Mouse (Mus musculus) gastrocnemius, postnatal 25 days (tissue): ENCODE results near the gene Ica1. TPM values are rescaled to one million over a fixed set of nuclear protein-coding genes. Genes with fewer than 3 reads are reported as not detected.

Experiments used
- DNase-seq: peaks from one replicate; pipeline ENCODE4 v3.0.0; 2022
- total RNA-seq, 2 experiments: library from RNA; stranded (reverse); gene quantifications; 1 replicate in 1 of 2; 2 replicates in 1 of 2; pipeline ENCODE4 v1.2.3; 2021

The Ica1 gene
- total RNA-seq, 2 experiments from 2014 or later = 0.70 to 1.6 TPM

- no peak for DNase-seq
These were observed 35.8 kb downstream of the Ica1 start for GRCm38 (mm10) chr6:8742449-8742848.

GRCm38 (mm10) chr6:8741659-8742058 lies 36.6 kb downstream of the Ica1 start:
- DNase-seq = no peak

GRCm38 (mm10) chr6:8740092-8740491 lies 38.2 kb downstream of the Ica1 start:
- no peak for DNase-seq

- no peak for DNase-seq
These were observed 39.9 kb downstream of the Ica1 start for GRCm38 (mm10) chr6:8738396-8738795.

DNA sequence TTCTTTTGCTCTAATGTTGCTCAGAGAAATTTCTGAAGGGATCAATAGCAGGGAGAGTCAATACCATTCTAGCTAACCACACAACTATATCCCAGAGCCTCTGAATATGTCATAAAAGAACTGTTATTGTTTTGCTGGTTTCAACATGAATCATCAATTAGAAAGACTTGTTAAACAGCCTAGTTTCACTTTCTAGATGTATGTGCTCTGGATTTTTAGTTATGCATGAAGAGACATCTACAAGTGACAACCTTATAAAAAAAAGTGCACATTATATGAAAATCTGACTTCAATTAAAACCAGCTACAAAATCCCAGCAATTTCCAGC lies 41.8 kb downstream of the Ica1 start:
- no peak for DNase-seq

DNA sequence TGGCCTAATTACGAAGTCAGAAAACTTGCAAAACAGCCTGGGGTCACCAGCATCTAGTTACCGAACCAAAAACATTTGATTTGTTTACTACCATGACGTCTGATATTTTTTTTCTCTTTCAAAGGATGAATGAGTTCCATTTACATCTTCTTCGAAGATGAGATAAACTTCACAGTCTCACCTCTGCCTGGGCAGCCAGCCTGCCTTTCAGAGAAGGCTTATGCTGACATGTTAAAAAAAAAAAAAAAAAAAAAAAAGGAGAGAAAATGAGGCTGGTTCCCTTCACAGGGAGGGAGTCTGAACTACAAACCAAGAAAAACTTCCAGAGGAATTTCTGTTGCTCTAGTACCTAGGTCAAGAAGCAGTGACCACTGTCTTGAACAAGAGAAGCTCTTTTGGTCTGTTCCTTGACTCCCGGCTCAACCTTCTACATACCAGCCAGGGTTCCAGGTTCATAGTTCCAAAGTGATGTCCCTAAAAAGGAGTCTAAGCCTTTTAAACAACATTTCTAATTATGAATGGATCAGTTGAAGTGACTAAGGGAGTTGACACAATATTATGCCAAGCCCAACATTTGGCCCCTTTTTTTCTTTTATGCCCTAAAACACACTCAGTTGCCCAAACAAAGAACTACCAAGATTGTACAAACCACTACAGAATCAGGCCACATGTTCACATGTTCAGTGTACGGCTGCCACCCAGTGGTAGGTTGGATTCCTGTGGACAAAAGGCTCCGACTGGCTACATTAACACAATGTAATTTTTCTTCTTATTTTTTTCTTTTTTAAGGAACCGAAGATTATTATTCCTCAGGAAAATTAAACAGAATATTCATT lies 42.4 kb downstream of the Ica1 start:
- peak; percentile 14 for DNase-seq

GRCm38 (mm10) chr6:8735044-8735443 lies 43.2 kb downstream of the Ica1 start:
- no peak for DNase-seq

GRCm38 (mm10) chr6:8732492-8732891 lies 45.8 kb downstream of the Ica1 start:
- no peak for DNase-seq

GRCm38 (mm10) chr6:8731656-8732191 lies 46.6 kb downstream of the Ica1 start:
- DNase-seq = no peak

- no peak for DNase-seq
These were observed 47.9 kb downstream of the Ica1 start for GRCm38 (mm10) chr6:8730433-8730832.

DNA sequence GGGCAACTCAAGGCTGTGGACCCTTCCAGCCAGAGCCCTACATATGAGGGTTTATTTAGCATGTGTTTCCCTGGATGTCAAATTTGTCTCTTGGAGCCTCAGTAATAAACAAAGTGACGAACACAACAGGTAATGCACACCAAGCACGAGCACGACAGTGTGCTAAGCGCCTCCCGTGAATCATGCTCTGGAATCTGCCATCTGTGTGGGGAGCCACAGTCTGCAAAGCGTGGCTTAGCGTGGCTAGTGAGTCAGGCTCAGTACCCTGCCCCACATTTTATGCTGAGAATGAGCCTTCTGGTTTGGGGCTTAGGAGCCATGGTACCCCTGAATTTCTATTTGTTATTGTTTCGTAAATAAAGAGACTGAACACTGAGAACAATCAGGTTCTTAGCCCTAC lies 50.5 kb downstream of the Ica1 start:
- no peak for DNase-seq

- DNase-seq = no peak
These were observed 52.7 kb downstream of the Ica1 start for GRCm38 (mm10) chr6:8725610-8726009.

DNA sequence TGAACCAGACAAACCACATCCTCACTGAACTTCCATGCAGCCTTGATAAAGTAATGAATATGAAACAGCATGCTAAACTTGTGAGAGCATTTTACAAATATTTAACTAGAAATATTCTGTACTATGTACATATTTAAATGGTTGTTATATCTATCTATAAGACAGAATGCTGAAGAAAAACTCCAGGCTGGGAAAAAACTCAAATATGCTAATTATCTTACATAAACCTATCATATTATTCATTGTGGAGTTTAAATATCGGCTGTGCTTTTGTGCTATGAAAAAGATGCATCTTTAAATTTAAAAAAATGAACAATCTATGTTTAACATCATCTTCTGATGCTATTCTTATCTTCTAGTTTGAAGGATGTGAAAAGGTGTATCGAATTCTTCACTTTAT lies 58.6 kb downstream of the Ica1 start:
- DNase-seq = no peak

DNA sequence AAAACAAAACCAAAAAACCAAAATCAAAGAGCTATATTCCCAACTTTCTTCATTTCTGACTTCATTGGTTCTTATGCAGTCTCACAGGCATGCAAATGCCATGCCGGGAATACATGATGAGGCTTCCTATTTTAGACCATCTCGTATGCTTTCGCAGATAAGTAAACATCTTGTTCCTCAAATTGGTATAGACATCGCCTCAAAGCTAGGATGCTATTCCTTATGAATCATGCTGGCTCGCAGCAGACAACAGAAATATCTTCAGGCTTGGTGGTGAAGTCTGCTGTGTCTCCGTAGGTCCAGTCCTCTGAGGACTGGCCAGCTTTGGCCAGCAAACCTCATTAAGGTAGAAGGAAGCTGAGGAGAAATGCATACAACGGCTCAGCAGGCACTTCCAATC lies 60.3 kb downstream of the Ica1 start:
- DNase-seq = no peak

DNA sequence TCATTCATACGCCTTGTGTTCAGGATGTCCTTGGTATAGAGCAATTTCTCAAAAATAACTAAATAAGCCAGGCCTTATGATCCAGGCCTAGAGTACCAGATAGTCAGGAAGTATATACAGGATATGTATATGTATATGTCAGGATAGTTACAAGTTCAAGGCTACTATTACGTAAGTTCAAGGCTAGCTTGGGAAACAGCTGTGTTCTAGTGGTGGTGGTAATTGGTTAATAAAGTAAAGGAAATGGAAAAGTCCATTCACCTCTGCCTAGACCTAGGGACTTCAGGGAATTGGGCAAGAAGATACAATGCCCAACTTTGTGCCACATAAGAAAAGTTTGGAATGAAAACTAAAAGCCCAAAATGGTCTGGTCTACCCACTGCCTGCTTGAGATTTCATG lies 61.7 kb downstream of the Ica1 start:
- DNase-seq = no peak

DNA sequence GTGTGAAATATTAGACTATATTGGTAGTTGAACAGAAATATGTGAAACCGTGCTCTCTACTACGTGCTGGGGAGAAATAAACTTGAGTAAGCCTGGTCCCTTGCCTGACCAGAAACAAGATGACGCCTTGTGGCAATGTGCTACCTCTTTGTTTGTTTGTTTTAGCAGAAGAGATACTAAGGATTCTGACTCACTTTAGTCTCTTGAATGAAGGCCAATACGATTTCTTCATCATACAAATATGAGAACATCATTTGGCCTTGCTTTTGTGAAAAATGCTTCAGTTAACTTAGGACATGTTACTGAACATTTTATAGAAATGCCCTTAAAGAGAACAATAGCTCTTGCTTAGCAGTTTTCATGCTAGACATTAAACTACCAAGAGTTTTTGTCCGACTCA lies 67.0 kb downstream of the Ica1 start:
- no peak for DNase-seq

DNA sequence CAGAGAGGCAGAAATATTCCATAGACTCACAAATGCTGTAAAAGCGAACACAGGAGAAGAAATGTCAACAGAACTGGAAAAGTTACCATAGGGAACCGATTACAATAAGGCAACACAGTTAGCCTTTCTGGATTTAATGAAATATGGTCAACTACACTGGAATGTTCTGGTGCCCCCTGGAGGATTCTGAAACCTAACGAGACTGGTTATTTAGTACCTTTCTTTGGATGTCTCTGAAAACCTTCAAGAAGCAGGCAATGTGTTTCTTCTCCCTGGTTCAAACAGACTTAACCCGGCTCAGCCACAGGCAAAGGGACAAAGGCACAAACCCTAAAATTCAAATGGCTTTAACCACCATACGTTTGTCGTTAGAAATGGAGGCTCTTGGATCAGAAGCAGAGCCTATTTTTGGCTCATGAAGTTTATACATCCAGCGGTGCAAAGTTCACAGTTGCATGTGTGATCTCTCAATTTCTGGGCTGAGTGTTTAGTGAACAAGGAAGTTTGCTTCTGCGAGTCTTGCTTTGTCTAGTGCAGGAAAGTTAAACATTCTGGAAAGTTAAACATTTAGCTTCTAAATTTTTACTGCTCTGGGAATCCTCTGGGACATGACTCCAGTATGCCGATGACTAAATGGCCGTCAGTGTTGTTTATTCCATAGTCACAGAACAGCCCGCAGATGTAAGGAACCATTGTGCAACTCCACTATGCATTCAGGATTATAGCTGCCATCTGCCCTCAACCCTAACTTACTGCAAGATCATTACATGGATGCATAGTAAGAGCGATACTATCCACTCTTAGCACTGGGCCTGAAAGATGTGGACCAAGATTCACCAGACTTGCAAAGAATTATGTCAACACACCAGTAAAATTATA lies 83.4 kb downstream of the Ica1 start:
- no peak for DNase-seq

DNA sequence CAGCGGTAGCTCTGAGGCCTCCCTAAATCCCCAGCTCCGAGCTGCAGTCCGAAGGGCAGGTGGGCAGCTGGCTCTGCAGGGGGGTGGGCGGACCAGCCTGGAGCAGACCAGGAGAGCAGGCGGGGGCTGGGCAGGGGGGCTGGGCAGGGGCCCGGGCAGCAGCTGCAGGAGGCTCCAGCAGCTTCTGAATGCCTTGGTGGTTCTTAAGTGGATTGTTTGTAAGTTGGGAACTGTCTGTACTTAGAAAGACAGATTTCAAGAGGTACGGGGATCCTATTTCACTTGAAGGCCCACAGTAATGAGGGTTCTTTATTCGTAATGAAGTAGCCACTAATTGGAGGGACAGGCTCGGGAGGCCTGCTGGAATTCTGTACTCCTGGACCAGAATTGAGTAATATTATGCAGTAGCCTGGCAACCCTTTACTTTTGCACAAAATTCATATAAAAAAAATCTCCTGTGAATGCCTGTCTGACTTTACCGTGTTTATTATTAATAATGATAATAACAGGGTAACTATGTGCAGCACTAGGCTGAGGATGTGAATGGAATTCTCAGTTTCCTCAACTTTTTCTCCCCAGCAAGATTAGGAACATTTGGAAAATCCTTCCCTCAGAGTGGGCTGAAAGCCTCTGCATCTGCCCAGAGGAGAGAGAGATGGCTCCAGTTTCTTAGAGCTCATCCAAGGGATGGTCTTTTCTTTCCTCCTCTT lies 84.2 kb downstream of the Ica1 start:
- DNase-seq = no peak

DNA sequence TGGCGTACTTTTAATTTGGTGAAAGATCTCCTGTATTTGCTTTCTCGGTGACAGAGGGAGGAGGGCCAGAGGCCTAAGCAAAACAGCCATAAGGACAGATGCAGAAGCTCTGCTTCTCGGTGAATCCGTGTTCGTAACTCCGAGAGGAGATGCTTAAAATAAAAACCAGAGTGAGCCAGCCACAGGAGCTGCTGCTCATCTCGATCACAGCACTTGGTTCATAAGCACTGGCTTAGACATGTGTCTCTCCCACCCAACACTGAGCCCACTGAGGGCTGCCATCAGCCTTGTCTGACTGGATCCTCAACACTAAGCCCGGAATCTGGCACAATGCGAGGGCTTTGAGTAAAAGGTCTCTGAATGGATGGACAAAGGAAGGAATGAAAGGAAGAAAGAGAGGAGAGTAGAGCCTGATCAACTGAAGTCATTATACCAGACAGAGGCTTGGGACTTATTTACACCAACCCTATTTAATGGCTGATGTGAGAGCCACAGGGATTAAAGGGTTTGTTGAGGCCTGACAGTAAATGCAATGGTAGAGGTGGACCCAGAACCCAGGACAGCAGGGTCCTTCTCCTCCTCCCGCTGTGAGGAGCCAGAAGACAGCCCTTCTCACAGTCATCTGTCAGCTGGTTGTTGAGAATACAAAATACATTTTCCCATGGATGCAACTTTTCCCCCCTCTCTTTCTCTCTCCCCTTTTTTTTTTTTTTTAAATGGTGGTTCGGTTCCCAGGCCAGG lies 85.0 kb downstream of the Ica1 start:
- DNase-seq = no peak

DNA sequence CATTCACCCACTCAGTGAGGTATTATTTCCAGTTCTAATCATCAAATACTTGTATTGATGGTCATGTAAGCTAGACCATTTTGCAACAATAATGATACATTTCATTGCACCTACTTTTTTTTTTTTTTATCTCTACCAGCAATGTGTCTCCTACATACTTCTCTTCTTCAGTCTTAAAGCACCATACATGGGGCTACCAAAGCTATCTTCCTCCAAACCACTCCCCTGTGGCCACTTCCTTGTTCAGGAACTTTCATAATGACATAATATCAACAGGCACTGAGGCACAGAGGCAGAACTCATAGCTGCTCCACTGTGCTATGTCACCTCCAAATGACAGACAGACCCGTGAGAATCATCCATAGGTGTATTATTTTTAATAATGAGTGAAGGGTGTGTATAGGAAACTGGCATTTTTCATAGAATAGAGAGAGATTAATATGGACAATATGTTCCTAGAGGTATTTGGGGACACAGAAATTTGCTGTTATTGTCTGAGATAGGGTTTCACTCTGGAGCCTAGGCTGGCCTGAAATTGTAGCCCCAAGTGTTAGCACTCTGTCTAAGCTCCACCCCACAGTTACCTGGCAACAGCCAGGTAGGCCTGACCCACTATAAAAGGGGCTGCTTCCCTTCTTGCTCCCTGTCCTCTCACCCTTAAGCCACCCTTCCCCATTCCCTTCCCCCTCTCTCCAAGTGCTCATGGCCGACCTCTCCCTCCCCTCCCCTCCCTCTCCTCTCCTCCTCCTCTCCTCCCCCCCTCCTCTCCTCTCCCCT lies 86.9 kb downstream of the Ica1 start:
- DNase-seq = no peak

GRCm38 (mm10) chr6:8690441-8690840 lies 87.8 kb downstream of the Ica1 start:
- DNase-seq = no peak
